Mouse (Mus musculus) C2C12 (cell line): ENCODE measurements around the gene Rdh9.

Source experiments
- CEBPB ChIP-seq: IDR thresholded peaks from one replicate; pipeline ENCODE4 v1.6.1; 2011; ENCODE audit warnings: low read depth, mild to moderate bottlenecking, control low read depth, moderate library complexity
- CTCF ChIP-seq: IDR thresholded peaks from one replicate; pipeline ENCODE4 v1.5.1; 2011; ENCODE audit not compliant: control insufficient read depth, insufficient read depth, insufficient read length

- no peak for TF ChIP-seq CTCF
- TF ChIP-seq CEBPB: no peak
Observed at GRCm38 (mm10) chr10:127840776-127841175, 64.6 kb downstream of the Rdh9 start.
